Mouse (Mus musculus) ovary, postnatal 10 days (tissue): ENCODE data around the gene Rere.
A peak's percentile ranks its signal among the peaks of the same experiment; 100 is the strongest.
"Not testable (repeated sequence)": the region's sequence is repeated elsewhere in the genome, so short reads cannot be mapped to it uniquely, and the experiment has no call there.

Experiments used
- DNase-seq: peaks from one replicate; pipeline ENCODE4 v3.0.0; 2022; ENCODE audit warnings: low spot score

Rere gene

DNA sequence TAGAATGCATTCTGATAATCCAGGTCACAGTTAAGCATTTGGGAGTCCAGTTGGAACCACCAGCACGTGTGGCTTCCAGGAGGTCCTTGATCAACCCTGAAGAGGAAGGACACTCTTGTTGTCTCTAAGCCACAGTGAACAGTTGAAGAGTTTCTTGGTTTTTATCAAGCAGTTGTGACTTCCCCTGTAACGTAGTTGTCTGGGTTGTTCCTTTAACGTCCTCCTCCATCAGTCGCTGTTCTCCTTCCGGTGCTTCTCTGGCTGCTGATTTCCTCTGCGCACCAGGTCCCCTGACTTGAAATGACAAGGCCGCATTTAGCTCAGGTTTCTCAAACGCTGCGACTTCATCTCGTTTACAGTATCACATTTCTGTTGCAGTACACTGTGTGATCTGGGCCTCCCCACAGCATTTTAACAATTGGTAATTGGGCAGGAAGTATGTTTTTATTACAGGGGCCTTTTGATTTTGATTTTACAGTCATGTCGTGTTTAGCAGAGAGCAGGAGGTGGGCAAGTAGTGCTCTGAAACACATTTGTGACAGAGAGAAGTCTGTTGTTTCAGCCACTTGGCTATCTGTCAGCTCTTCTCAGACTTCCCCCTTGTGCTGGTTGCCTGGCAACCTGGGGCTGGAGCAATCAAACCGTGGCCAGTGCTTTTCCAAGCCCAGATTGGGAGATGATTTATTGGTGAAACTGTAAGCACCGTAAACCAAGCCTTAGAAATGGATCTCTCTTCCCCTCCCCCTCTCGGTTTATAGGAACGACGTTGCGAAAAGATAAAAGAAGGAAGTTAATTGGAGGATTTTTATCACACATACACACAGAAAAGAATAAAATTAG, 275.2 kb downstream of the Rere start:
- no peak for DNase-seq

DNA sequence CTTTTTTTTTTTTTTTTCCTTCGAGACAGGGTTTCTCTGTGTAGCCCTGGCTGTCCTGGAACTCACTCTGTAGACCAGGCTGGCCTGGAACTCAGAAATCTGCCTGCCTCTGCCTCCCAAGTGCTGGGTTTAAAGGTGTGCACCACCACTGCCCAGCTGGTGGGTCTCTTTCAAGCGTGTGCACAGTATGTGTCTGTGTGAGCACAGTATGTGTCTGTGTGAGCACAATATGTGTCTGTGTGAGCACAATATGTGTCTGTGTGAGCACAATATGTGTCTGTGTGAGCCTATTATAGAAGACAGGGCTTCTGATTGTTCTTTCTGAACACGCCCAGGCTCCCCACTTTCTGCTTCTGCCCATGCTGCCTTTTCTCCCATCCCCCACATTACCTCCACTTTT, 275.8 kb downstream of the Rere start:
- not testable (repeated sequence) for DNase-seq

DNA sequence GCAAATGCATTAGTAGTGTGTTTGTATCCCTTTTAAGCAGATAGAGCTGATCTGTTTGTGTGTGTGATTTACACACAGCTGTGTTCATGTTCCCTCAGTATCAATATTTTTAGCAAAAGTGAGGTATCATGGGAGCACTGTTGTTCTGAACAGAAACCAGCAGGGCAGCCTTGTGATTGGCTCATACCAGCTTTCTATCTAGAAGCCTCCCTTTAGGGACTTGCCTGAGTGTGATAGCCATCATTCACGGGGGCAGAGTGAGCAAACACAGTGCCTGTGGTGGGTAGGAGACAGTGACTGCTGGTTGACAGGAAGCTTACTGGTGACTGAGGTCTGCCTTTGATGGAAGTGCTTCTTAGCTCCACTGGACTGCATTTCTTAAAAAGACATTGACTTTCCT, 276.5 kb downstream of the Rere start:
- no peak for DNase-seq

DNA sequence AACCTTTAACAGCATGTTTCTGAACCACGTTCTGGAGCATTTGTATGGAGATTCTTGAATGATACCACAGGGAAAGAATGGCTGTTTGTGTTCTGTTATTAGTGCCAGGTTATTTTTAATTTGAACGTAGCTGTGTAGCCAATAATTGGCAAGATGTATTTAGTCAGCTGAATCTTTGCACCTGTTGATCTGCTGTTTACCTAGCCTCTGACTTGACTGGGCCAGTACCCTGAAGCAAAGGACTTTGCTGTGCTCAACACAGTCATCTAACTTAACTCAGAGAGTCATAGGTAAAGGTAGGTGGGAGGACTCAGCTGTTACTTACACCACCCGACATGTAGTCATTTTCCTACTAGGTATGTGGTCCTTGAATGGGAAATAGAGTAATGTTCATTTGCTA, 278.1 kb downstream of the Rere start:
- no peak for DNase-seq

DNA sequence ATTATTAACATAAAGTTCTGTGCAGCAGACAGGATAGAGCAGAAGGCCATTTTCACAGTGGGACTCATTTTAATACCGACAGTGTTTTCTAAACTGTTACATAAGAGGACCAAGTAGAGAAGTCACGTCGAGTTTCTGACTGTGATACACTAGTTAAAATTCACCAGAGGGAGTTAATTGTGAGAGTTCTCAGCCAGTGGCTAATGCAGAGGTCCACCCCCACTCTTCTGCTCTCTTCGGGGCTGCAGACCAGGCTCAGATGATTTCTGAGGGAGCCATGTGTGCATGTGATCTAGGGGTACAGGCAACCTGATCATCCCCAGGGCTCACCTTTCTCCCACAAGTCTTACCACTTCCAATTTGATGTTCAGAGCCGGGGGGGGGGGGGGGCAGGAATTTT, 281.8 kb downstream of the Rere start:
- DNase-seq: no peak

DNA sequence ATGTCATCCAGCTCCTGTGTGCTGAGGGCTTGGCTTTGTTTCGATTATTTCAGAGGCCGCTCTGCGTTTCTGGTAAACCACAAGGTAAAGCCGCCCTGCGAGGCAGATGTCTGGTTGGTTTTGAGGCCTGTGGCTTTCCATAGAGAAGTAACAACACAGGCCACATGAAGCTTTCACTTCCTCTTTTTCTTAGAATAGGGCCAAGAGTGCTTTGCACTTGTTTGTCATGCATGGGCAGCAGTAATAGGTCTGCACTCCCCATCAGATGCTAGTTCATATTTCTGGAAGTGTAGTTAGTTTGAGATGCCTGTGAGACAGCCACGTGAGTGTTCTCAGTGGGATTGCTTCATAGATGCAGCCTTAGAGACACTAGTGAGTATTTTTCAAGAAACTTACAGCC, 284.7 kb downstream of the Rere start:
- DNase-seq: no peak

DNA sequence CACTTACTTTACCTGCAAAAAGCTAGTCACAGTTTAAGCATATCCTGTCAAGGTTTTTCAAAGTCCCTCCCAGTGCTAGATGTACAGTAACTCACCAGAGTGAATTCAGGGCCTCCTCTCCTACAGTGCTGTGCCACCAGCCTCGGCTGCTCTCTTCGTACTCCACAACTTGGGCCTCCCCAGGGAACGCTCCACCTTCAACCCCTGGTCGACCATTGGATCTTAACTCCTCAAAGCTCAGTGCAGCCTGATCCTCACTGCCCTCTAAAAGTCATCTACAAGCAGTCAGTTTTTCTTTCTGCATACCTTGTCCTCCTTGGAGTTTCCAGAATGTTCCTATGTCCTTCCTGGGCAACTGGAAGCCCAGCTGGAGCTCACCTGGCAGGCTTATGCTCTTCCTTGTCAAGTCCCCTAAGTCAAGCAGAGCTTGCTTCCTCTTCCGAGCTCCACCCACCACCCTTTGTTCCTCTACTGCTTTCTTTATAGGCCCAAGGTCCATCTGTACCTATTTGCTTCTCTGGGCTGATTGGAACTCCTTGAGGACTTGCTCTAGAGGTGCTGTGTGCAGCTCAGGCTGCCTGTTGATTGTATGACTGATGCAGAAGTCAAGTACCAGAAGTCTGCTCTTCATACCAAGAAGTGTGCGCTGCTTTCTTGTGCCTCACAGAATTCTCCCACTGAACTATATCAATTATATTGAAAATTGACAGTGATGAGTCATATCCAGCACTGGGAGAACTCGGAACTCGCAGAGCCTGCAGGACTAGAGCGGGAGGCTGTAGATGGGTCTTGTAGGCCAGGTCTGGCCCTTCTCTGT, 287.1 kb downstream of the Rere start:
- DNase-seq: no peak

DNA sequence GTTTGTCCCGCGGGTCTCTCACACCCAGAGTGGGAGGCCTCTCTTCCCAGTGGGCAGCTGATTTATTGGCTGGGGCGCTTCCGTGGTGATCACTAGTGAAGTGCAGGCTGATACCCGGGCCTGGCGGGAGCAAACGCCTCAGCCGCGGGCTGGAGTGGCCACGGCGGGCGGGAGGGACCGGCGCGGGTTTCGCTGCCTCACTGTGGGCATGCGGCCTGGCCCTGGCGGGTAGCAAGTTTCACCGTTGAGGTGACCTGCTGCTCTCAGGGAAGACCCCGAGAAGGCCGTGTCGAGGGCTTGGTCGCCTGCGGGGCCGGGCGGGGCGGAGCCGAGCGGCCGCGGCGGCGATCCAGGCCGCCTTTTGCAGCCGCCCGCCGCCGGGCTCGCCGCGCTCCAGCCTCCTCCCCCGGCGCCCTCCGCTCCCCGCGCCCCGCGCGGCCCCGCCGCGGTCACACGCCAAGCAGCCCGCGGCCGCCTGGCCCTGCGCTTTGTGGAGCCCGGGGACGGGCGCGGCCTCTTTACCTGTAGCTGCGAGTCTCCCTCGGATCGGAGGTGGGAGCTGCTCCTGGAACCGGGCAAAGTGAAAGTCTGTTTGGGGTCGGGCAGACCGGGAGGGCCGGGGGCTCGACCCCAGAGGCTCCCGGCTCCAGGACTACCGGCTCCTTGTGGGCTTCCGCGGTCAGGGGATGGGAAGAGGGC, 287.8 kb downstream of the Rere start:
- DNase-seq: peak; percentile 77

DNA sequence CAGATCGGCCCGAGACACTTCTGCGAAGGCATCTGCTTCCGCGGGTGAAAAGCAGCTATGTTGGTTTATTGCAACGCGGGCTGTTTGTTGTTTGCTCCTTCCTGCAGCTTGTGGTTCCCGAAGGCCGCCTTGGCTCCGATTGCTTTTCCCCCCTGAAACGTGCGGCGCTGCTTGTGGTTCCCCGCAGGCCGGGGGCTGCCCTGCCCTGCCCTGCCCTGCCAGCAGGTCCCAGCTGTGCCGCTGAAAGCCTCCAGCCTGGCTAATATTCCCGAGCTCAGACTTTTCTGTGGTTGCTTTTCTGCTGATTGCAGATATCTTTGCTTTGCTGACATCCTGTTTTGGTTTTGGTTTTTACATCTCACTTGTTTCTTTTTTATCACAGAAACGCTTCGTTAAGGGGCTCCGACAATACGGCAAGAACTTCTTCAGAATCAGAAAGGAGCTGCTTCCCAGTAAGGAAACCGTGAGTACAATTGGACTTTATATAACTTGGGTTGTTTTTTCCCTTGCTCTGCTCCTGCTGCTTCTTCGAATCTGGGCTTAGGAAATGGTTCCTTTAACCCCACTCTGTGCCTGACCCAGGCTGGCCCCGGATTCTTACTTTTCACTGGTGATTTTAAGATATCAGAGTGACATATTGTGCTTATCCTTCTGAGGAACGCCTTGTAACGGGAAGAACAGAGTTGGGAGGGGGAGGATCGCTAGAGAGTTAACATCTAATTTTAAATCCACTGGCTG, 288.6 kb downstream of the Rere start:
- DNase-seq: no peak

DNA sequence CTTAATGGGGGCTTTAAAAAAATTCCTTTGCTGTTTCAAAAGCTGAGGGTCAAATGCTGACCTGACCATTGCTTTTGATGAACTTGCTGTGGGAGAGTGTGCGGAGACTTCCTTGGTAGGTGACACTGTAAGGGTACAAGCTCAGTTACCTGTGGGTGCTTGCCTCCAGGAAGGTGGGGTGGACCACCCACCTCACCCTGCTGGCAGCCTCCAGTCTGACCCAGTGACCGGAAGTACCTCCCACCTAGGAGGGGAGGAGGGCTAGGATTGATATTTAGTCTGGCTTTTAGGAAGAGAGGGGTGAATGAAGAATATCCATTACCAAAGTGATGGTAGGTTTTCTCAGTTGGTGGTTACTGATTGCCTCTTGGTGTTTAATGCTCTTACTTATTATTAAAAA, 289.3 kb downstream of the Rere start:
- no peak for DNase-seq

DNA sequence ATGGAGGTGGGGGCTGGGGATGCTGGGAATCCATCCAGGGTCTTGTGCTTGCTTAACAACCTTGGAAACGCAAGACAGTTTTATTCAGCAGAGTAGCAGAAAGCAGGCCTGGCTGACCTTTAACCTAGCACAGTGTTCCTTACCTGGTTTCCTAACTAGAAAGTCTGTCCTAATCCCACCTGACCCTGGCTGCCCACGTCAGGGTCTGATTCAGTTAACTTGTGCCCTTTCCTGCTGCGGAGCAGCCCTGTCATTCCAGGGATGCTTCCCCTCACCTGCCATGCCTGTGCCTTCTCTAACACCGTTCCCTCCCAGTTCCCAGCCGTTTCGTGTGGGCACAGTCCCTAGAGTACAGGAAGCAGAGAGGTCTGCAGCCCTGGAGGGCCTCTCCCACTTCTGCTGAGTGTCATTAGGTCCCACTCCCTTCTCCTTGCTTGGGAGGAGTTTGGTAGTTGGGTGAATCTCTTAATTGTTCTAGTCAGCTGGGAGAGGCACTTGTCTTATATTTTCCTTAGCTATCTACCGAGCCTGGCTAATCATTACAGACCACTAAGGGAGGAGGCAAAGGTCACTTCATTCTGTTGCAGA, 290.8 kb downstream of the Rere start:
- no peak for DNase-seq

DNA sequence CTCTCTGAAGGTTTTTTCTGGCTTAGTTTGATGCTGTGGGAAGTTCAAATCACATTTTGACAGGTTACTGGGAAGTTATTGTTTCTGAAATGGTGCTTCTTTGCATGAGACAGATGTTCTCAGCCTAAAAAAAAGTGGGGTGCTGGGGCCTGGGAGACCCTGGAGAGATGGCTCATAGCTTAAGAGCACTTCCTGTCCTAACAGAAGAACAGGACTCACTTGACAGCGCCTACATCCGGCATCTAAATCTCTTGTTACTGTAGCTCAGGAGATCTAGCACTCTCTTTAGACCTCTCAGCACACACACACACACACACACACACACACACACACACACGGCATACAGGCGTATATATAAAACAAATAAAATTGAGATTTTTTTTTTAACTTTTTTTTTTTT, 291.5 kb downstream of the Rere start:
- DNase-seq: no peak

DNA sequence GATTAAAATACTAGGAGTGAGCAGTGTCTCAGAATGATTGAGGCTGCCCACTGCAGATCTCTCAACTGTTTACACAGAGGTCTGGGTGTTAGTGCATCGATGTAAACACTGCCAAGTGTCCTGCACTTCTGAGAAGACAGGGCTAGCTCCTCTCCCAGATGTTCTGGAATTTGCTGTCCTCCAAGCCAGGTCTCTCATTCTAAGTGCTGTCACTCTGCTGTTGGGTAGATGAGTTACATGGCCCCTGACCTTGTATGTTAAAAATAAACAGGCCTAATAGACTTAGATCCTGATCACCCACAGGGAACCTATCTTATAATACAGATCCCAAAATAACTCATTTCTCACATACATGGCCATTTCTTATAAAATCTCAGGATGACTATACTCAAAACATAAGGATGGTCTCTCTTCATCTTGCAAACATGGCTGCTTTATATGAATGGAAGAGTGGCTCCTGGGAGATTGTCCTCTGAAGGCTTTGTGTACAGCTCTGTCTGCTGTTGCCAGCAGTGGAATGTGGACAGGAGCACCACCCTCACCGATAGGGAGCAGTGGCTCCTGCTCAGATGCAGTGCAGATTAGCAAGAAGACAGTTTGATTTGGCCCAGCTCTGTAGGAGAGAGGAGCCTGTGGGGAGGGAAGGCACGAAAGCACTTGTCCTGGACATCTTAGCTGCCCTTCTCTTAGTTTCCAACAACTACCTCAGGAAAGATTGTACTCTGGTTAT, 294.1 kb downstream of the Rere start:
- DNase-seq: no peak

DNA sequence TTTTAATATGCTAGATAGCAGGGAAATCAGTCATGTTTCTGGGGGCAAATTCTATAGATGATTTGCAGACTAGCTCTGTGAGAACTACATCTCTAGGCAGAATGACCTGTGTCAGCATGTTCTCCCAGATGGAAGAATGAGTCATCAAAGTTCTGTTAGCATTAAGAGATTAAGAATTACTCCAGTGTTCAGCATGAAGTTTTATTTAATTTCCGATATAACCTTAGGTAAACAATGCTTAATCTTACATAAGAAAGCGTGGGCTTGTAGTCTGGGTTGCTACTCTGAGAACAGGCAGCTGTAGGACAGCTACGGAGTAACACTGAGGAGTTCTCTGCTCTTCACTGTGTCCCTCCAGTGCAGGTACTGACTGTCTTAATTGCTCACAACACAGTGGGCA, 294.9 kb downstream of the Rere start:
- DNase-seq: no peak

DNA sequence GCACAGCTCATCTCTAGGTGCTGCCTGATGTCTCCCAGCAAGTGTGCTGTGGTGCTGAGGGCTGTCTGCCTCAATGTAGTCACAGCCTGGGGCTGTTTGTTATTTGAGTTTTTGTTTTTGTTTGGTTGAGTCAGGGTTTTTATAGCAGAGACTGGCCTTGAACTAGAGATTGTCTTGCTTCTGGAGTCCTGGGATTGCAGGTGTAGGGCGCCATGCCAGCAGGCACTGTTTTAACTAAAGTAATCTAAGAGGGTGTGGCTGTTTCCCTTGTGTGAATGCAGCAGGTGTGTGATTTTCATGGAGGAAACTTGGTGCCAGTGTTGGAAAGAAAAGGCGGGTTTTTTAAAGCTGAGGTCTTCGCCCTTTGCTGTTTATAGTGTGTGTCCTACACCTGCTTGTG, 296.6 kb downstream of the Rere start:
- DNase-seq: no peak

DNA sequence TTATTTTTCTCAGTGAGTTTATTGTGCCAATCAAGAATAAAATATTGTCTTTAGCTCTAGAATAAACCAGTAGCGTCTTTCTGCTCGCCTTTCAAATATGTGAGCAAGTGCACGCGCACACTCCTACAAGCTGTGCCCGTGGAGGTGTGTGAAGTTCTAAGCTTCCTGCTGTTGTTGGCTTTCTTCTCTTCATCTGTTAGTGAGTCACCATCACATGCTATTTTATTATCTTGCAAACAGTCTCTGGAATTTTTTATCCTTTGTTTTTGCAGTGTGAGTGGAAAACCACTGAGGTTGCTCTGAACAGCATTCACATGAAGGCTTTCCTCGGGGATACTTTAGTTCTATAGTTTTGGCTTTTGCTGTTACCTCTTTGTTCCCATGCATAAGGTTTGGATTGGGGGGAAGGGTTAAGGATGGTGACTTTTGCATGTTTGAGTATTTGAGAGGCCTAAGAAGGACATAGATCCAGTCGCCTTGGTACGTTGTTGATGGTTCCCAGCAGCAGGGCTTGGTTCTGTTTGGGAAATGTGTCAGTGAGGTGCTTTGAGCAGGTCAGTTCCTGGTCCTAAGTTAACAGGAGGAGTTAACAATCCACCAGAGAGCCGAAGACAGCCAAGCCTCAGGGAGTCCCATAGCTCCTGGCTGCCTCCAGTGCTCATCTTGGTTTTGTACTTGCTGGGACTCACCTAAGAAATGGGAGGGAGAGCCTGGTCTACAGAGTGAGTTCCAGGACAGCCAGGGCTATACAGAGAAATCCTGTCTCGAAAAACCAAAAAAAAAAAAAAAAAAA, 300.7 kb downstream of the Rere start:
- no peak for DNase-seq

DNA sequence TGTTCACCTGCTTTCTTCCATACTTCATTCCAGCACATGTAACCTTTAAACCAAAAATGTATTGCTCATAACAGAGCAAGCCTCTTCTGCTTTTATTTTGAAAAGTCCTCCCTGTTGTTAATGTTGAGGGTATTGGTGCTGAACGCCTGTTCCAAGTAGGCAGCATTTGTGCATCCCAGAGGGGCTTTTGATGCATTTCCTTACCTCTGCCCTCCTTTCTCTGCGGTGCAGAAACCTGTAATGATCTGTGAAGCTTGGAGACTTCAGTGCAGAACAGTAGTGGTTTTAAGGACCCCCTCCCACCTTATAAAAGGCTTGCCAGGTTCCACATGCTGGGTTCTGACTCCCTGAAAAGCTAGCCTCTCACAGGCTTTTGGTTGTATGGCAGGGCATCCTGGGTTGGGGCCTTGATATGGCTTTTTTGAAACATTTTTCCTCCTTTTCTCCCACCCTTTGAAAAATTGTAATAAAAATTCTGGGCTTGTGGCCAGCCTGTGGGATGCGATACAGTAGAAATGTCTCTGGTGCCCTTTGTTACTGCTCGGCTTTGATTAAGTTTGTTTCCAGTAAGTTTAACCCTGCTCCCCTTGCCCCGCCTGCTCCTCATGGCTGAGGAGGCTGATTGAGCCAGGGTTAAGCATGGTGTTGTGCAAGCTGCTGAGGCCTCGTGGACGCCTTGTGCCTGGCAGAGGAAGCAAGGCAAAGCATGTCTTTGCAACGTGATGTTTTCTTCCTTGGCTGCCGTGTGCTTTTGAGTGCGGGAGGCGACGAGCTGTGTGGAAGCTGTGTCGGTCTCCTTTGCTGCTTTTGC, 301.7 kb downstream of the Rere start:
- no peak for DNase-seq

DNA sequence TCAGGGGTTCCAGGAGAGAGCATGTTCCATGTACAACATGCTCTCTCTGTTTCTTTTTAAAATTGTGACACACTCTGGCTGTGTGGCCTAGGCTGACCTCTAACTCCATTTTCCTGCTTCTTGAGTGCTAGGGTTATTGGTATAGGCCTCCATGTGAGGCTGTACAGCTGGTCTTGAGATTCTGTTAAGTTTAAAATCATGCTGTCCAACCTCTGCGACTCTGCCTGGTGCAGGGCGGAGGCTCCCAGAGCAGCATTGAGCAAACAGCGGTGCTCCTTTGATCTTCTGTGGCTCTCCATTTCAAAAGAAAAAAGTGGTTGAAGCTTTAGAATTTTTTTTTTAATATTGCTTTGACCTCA, 302.3 kb downstream of the Rere start:
- DNase-seq: no peak

DNA sequence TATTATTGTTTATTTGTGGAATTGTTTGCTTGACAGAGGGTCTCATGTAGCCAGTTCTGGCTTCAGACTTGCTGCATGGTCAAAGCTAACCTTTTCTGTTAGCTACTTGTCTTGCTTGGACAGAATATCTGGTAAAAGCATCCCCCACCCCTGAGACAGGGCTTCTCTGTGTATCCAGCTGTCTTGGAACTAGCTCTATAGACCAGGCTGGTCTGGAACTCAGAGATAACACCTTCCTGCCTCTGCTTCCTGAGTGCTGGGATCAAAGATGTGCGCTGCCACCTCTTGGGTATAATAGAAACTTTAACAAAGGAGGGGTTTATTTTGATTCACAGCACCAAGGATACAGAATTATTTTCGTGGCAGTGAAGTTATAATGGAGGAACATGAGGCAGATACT, 304.4 kb downstream of the Rere start:
- no peak for DNase-seq

DNA sequence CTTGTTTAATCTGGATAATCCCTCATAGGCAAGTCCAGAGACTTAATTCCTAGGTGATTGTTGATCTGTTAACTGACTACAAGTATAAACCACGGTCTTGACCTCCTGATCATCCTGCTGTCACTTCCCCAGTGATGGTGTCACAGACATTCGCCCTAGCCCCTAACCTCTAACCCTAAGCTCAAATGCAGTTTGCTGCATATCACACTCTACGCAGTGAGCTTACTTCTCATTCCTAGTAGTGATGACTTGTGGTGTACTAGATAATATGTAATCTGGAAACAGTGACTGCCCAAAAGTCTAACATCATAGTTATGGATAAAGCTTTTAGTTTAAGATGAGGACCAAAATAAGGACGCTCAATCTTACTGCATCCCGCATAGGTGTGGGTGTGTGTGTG, 304.8 kb downstream of the Rere start:
- DNase-seq: no peak
